Mouse (Mus musculus): ENCODE results near the gene Clec4d.

- no peak for TF ChIP-seq TCF12 (IDR thresholded peaks at IDR 0.05; ENCODE audit: insufficient read depth, poor library complexity, severe bottlenecking)
- no peak for TF ChIP-seq POLR2A (IDR thresholded peaks at IDR 0.05; ENCODE audit: insufficient read length, low read depth)
- no peak for TF ChIP-seq CEBPB (IDR thresholded peaks at IDR 0.05; ENCODE audit: insufficient read depth, poor library complexity, severe bottlenecking)
- no peak for TF ChIP-seq E2F4 (IDR thresholded peaks at IDR 0.05; ENCODE audit: insufficient read depth)
- no peak for TF ChIP-seq MYOG (IDR thresholded peaks at IDR 0.05; ENCODE audit: control insufficient read depth in 1 of 3, insufficient read depth in 1 of 3, insufficient read length in 2 of 3, low read depth in 2 of 3)
- no peak for TF ChIP-seq POLR2AphosphoS2 (IDR thresholded peaks at IDR 0.05; ENCODE audit: insufficient read length, low read depth)
- TF ChIP-seq MYOD1 (IDR thresholded peaks at IDR 0.05; ENCODE audit: control insufficient read depth in 1 of 3, insufficient read length in 2 of 3, low read depth in 2 of 3) = no peak
- no peak for TF ChIP-seq USF1 (IDR thresholded peaks at IDR 0.05; ENCODE audit: low read depth)
- TF ChIP-seq SRF (IDR thresholded peaks at IDR 0.05; ENCODE audit: control insufficient read depth, insufficient read length, low read depth) = no peak
- no peak for TF ChIP-seq MAX (IDR thresholded peaks at IDR 0.05; ENCODE audit: low read depth)
- no peak for TF ChIP-seq TCF3 (IDR thresholded peaks at IDR 0.05; ENCODE audit: insufficient read length, low read depth)
These were observed 24.3 kb upstream of the Clec4d start for GRCm38 (mm10) chr6:123237582-123237981.
